Mouse (Mus musculus) macrophage (primary cell): ENCODE results near the gene Dnajc4. TPM values are rescaled to one million over a fixed set of nuclear protein-coding genes. Genes with fewer than 3 reads are reported as not detected.
"Not testable (repeated sequence)": the region's sequence is repeated elsewhere in the genome, so short reads cannot be mapped to it uniquely, and the experiment has no call there.

Source experiments
- H3K27ac ChIP-seq: fragments of 350-480 bp; formaldehyde crosslinking; 2 replicates; pipeline ENCODE4 v1.9.0; 2021
- H3K36me3 ChIP-seq: fragments of 350-480 bp; formaldehyde crosslinking; 2 replicates; pipeline ENCODE4 v1.9.0; 2021; ENCODE audit errors: inconsistent target
- H3K4me3 ChIP-seq: fragments of 350-480 bp; formaldehyde crosslinking; 2 replicates; pipeline ENCODE4 v1.9.0; 2021; ENCODE audit errors: inconsistent target
- H3K79me2 ChIP-seq: fragments of 350-480 bp; formaldehyde crosslinking; 2 replicates; pipeline ENCODE4 v1.9.0; 2021; ENCODE audit errors: inconsistent target
- WGBS: methylation state at CpG from one replicate; pipeline ENCODE4 v1.1.7; 2026; ENCODE audit warnings: inconsistent platforms; ENCODE audit not compliant: missing documents; 5-methylcytosine and 5-hydroxymethylcytosine counted together
- polyA plus RNA-seq: library from polyadenylated mRNA; stranded (reverse); fragments of 250-400 nt; gene quantifications from 3 replicates; pipeline ENCODE4 v1.2.4, GENCODE M21; 2018; ENCODE audit warnings: inconsistent platforms

Dnajc4 gene
- polyA plus RNA-seq, 1 experiment from 2014 or later, result 18.1 TPM

GRCm38 (mm10) chr19:7013984-7014383, 21.6 kb upstream of the Dnajc4 start:
- WGBS, result 97% methylated on average over 9 of the region's 9 CpGs
- Histone ChIP-seq H3K4me3 (no peak overlapping the region), H3K27ac (no peak overlapping the region), H3K36me3 (peaks cover 54% of the 10 kb centered on the region), H3K79me2 (peaks cover 83% of the 10 kb centered on the region)

- 94% methylated on average over 4 of the region's 4 CpGs for WGBS
- no peak overlapping the region for H3K4me3 ChIP-seq
- H3K36me3 ChIP-seq, result peaks cover 59% of the 10 kb centered on the region
- no peak overlapping the region for H3K27ac ChIP-seq
- peaks cover 85% of the 10 kb centered on the region for H3K79me2 ChIP-seq
These were observed 20.1 kb upstream of the Dnajc4 start for GRCm38 (mm10) chr19:7012426-7012825.

GRCm38 (mm10) chr19:7006892-7007593, 14.7 kb upstream of the Dnajc4 start:
- 91% methylated on average over 3 of the region's 9 CpGs for WGBS
- H3K27ac ChIP-seq, result no peak overlapping the region
- peaks cover 46% of the 10 kb centered on the region; the same call in 1 of the 2 replicates for H3K79me2 ChIP-seq

DNA sequence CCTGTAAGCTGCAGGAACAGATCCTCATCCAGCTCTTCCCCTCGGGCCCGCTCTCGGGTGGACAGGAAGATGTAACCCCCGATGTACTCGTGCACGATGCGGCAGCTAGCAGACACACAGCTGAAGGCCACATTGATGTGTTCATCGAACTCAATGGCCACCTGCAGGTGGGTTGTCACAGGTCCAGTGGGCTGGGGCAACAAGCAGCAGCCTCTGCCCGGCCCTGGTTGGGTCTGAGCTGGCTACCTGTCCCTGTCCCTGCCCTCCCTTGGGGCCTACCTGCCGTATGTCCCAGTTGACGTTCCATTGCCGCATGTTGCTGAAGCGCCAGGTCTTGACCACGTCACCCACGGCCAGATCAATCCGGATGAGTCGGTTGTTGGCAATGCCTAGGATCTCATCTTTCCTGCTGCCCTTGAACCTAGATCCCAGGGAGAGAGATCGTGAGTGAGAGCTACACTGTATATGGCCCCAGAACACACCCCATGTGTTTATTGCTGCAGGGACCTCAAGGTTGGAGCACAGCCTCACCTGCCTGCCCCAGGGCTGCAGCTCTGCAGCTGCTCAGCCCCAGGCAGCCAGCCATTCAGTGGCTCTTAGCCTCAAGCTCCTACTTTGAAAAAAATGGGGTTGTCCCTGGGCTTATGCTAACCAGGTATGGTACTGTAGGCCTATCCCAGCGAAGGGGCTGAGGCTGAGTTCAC, 7.1 kb upstream of the Dnajc4 start:
- no peak overlapping the region for H3K4me3 ChIP-seq
- peaks cover 62% of the 10 kb centered on the region for H3K36me3 ChIP-seq
- no peak overlapping the region for H3K27ac ChIP-seq
- peaks cover 2% of the 10 kb centered on the region; the same call in 1 of the 2 replicates for H3K79me2 ChIP-seq
- WGBS, result 91% methylated on average over 19 of the region's 19 CpGs

More at GRCm38 (mm10) chr19:7006892-7007593, 14.7 kb upstream of the Dnajc4 start:
- H3K4me3 ChIP-seq, result no peak overlapping the region
- peaks cover 56% of the 10 kb centered on the region for H3K36me3 ChIP-seq

DNA sequence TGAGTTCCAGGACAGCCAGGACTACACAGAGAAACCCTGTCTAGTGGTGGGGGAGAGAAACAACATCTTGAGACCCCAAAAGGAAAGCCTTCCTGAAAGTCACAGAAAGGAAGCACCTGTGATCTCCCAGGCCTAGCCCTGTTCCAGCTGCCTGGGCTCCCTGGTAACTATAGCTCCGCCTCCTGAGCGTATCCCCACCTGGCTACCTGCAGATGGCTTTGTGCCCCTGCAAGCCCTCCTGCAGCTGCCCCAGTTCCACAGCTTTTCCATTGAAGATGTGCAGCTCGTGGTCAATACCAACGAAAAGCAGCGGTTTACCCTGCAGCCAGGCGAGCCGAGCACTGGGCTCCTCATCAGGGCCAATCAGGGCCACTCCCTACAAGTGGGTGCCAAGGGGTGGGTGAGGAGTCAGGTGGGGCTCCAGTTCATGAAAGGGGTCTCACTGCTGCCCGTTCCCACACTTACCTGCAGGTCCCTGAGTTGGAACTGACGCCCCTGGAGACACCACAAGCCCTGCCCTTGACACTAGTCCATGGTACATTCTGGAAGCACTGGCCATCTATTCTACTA, 5.4 kb upstream of the Dnajc4 start:
- Histone ChIP-seq H3K79me2 (no peaks in the 10 kb centered on the region), H3K4me3 (no peak overlapping the region), H3K27ac (no peak overlapping the region), H3K36me3 (peaks cover 46% of the 10 kb centered on the region)
- 89% methylated on average over 9 of the region's 9 CpGs for WGBS

DNA sequence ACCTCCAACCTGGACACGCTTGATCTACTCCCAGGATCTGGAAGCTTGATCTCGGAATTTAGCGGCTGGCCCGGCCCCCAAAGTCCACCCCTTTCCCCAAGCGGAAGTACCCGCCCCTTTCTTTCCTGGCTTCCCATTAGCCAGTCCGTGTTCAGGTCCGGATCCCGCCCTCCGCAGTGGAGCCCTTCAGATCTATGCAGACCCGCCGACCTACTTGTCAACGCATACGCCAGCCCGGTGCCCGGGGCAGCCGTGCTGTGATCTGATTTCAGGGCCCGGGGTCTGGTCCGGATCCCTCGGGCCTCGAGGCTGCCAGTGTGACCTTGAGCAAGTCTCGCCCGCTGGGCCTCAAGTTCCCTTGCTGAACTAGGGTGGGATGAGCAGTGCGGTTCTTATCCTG, 3.6 kb upstream of the Dnajc4 start, which contains the start of the genes Nudt22 and Trpt1:
Gene Nudt22 (minus strand): TSS at position 112 of the 400 bp plus-strand sequence.
Gene Trpt1 (plus strand): TSS at position 126 of the 400 bp plus-strand sequence.
- peak within 1 kb of the TSS; percentile 27; the same call in 1 of the 2 replicates for H3K27ac ChIP-seq
- whole genome bisulfite sequencing, result 3% methylated on average over 24 of the region's 24 CpGs

DNA sequence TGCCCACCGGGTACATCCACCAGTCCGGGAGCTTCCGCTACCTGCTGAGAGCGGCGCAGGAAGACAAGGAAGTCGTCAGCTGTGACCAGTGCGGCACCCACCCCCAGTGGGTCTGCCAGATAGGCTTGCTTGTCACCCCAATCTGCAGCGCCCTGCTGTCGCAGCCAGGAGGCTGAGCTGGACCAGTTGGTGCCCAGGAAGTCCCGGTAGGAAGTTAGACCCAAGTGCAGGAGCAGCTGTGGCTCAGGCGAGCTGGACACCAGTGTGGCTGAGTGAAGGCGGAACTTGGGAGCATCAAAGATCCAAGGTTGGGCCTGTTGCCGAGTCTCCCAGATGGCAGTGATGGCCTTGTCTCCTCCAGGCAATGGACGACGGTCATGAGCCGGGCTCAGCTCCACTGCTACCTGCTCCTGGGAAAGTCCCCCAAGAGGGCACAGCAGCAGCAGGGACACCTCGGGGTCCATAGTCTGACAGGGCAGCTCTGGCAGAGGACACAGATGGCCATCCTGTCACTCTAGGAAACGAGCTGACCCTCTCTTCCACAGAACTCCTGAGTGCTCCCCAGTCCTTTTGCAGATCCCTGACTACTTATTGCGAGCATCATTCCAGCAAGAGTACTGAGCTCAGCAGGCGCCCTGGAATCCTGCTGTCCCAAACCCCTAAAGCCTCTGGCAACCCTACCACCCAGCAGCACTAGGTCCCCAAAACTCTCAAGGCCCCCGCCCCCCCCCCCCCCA, 3.1 kb upstream of the Dnajc4 start:
- H3K27ac ChIP-seq, result no peak overlapping the region
- H3K79me2 ChIP-seq, result no peaks in the 10 kb centered on the region
- WGBS, result 48% methylated on average over 21 of the region's 21 CpGs
- H3K36me3 ChIP-seq, result peaks cover 23% of the 10 kb centered on the region
- peak overlapping the region; percentile 51 for H3K4me3 ChIP-seq

More for the DNA sequence above, 3.6 kb upstream of the Dnajc4 start, which contains the start of the genes Nudt22 and Trpt1:
- H3K4me3 ChIP-seq, result peak within 1 kb of the TSS; percentile 51
- H3K79me2 ChIP-seq, result no peaks in the 10 kb centered on the region
- peaks cover 28% of the 10 kb centered on the region for H3K36me3 ChIP-seq

DNA sequence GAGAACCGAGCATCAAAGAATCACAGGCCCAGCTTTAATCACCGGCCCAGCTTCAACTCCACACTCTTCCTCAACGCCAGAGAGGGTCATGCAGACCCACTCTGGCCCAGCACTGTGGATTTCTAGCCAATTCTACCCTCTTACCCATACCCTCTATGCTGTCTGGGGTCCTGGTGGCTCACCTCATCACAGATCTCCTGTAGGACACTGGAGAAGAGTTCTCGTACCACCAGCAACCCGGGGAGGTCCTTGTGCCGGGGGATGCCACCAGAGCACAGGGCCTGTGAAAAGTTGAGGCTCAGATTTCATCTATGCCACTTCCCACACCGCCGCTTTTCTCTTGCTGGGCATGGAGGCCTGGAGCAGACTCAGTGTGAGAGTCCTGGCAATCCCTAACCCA, 2.1 kb upstream of the Dnajc4 start:
- 88% methylated on average over 8 of the region's 8 CpGs for WGBS
- H3K4me3 ChIP-seq, result no peak overlapping the region

DNA sequence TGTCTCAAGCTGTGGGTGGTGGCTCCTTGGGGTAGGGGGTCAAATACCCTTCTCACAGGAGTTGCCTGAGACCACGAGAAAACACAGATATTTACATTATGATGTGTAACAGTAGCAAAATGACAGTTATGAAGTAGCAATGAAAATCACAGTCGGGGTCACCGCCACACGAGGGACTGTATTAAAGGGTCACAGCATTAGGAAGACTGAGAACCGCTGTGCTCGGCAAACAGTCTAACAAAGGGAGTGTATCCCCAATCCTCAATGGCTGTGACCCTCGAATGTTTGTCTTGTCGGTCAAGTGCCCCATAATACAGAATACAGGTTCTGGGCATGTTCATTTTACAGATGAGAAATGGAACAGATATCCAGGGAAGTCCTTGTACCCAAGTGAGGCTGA, 1.6 kb upstream of the Dnajc4 start:
- WGBS, result 94% methylated on average over 8 of the region's 8 CpGs
- Histone ChIP-seq H3K79me2 (no peaks in the 10 kb centered on the region), H3K36me3 (peaks cover 9% of the 10 kb centered on the region), H3K4me3 (no peak overlapping the region), H3K27ac (no peak overlapping the region)

More for the DNA sequence above, 2.1 kb upstream of the Dnajc4 start:
- Histone ChIP-seq H3K36me3 (peaks cover 14% of the 10 kb centered on the region), H3K79me2 (no peaks in the 10 kb centered on the region), H3K27ac (no peak overlapping the region)

DNA sequence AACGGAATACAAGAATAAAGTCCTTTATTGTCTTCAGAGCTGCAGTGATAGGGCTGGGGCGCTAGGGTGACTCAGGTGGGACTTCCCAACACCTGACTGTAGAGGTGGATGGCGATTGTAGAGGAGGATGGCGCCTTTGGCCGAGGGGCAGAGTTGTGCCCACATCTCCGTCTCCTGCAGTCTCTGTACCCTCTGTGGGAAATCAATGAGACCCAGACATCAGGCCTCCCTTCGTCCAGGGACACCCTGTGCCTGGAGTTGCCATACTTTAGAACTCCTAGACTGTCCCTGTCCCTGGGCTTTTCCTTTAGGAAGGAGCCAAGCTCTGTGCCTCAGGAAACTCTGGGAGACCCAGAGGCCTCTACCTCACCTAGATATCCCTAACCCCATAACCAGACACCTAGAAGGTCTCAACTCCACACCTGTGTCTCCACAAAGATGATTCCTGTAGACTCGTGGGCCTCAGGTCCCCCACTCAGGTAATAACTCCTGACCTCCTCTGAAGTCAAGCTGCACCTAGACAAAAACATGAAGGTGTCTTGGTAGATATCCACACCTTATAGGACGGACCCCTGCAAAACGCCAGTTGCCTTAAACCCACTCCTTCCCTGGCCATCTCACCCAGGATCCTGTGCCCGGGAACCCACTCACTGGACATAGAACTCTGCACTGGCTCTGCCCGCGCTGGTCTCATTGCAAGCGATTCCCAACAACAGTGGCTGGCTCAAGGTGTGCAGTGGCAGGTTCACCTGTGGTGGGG, 819 bp upstream of the Dnajc4 start:
- Histone ChIP-seq H3K79me2 (no peaks in the 10 kb centered on the region), H3K36me3 (0 out of 2 replicates have a peak, but pooled peaks cover under 1% of the 10 kb centered on the region), H3K4me3 (peak overlapping the region; percentile 71), H3K27ac (peak overlapping the region; percentile 22)
- WGBS, result 71% methylated on average over 14 of the region's 14 CpGs

DNA sequence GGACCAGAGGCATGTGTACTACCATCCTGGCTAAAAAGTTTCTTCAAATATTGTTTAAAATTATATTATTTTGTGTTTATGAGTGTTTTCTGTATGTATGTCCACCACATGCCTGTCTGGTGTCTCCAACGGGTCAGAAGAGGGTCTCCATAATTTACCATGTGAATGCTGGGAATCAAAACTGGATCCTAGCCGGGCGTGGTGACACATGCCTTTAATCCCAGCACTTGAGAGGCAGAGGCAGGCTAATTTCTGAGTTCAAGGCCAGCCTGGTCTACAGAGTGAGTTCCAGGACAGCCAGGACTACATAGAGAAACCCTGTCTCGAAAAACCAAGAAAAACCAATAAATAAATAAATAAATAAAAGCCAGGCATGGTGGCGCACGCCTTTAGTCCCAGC, 1.2 kb downstream of the Dnajc4 start:
- H3K79me2 ChIP-seq, H3K4me3 ChIP-seq, H3K36me3 ChIP-seq, H3K27ac ChIP-seq: not testable (repeated sequence)
- whole genome bisulfite sequencing, result 97% methylated on average over 6 of the region's 6 CpGs

DNA sequence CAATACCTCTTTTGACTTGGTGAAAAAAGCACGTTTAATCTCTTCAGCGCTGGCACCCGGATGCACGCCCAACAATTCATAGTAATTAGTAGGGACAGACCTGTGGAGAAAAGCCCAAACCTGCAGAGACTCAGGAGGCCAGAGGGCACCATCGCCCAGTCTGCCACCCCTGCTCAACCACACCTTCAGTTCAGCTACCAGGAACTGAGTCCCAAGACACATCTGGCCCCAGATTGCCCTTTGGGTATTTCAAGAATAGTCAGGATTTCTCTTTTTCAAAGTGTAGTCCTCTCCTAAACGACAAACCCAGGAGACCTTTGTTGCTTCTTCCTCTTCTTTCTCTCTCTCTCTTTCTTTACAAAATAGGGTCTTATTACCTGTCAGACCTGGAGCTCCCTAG, 1.7 kb downstream of the Dnajc4 start:
- WGBS, result 92% methylated on average over 6 of the region's 6 CpGs
- no peak overlapping the region for H3K4me3 ChIP-seq

GRCm38 (mm10) chr19:6989251-6989650, 3.1 kb downstream of the Dnajc4 start:
- Histone ChIP-seq H3K4me3 (no peak overlapping the region), H3K36me3 (no peaks in the 10 kb centered on the region), H3K79me2 (peaks cover 13% of the 10 kb centered on the region), H3K27ac (no peak overlapping the region)
- 95% methylated on average over 8 of the region's 8 CpGs for WGBS

More for the DNA sequence above, 1.7 kb downstream of the Dnajc4 start:
- Histone ChIP-seq H3K79me2 (peaks cover 13% of the 10 kb centered on the region), H3K27ac (no peak overlapping the region), H3K36me3 (no peaks in the 10 kb centered on the region)

GRCm38 (mm10) chr19:6987904-6988285, 4.5 kb downstream of the Dnajc4 start:
- H3K4me3 ChIP-seq, result peak overlapping the region; percentile 32
- peaks cover 13% of the 10 kb centered on the region for H3K79me2 ChIP-seq
- 13% methylated on average over 8 of the region's 8 CpGs for WGBS
- no peaks in the 10 kb centered on the region for H3K36me3 ChIP-seq
- H3K27ac ChIP-seq, result peak overlapping the region; percentile 40
